Mouse (Mus musculus) 416B (cell line): ENCODE measurements around the gene Rps6ka1.
A peak's percentile ranks its signal among the peaks of the same experiment; 100 is the strongest.
"Not testable (repeated sequence)": the region's sequence is repeated elsewhere in the genome, so short reads cannot be mapped to it uniquely, and the experiment has no call there.

ENCODE experiments used
- DNase-seq: peaks from one replicate; pipeline ENCODE4 v3.0.0; 2011; ENCODE audit warnings: low read depth

Rps6ka1 gene

DNA sequence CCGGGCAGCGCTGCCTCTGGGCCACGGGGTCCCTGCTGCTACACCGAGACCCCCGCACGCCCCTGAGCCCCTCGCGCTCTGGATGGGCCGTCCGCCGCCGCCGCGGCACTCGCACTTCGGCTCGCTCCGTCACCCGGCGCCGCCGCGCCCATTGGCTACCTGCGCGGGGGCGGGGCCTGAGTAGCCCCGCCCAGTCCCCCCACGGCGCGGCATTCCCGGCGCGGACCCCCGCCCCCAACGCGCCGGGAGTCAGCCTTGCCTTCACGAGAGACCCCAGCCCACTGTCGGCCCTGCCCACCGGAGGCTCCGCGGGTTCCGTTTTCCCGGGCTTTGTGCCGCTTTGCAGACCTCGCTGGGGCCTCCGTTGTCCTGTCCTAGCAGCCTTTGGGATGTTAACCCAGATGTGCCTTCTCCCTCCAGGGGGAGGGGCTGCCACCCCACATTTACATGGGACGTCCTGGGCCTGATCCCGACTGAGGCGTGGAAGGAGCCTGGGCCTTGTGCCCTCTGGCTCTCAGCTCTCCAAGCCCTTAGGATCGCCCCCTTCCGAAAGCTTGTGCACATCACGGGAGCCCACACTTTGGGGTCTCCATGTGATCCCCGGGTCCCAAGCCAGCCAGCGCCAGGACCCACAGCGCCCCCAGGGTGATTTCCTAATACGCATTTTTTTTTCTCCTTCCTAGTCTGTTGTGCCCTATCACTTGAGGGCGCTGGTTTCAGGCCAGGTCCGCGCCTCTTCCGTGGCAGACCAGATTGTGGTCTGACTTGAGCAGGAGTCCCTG is at the start of gene Rps6ka1:
Gene Rps6ka1, minus strand, starts transcription at position 126 of the 782 bp plus-strand sequence.
- DNase-seq: peak; percentile 83

- DNase-seq: no peak
Observed at GRCm38 (mm10) chr4:133931785-133932184, 44.2 kb upstream of the Rps6ka1 start.

DNA sequence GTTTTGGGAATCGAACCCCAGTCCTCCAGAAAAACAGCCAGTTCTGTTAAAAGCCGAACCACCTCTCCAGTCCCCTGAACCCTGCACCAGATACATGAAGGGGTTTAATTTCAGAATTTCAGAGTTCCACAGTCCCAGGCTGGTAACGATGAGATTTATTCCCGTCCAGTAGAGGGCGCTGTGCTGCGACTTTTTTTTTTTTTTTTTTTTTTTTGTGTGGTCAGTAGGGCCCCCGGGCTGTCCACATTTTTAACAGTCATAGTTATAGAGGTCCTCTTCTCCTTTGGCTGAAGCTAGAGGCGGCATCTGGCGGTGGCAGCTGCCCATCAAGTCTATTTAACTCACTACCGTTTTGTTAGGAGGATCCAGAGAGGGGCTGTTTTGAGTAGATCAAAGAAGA is 43.8 kb upstream of the Rps6ka1 start:
- peak; percentile 81 for DNase-seq

- peak; percentile 79 for DNase-seq
Observed at GRCm38 (mm10) chr4:133929278-133929670, 41.7 kb upstream of the Rps6ka1 start.

GRCm38 (mm10) chr4:133928576-133929277 is 41.1 kb upstream of the Rps6ka1 start:
- DNase-seq: peak; percentile 96

DNA sequence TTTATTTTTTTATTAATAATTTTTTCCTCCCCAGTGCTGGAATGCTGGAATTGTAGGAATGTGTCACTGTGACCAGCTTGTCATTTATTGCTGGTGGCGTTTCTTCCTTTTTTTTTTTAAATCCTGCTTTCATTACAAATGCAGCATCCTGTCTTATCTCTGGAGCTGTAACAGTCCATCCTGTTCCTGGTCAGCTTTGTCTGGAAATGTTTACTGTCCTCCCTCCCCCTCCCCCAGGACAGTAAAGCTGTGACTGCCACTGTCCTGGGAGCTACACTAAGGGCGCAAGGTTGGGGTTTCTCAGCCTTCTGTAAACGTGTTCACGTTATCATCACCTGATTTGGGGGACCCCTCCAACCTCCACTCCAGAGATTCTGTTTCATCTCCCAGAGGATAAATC is 37.6 kb upstream of the Rps6ka1 start:
- no peak for DNase-seq

GRCm38 (mm10) chr4:133923743-133924142 is 36.1 kb upstream of the Rps6ka1 start:
- DNase-seq: no peak

DNA sequence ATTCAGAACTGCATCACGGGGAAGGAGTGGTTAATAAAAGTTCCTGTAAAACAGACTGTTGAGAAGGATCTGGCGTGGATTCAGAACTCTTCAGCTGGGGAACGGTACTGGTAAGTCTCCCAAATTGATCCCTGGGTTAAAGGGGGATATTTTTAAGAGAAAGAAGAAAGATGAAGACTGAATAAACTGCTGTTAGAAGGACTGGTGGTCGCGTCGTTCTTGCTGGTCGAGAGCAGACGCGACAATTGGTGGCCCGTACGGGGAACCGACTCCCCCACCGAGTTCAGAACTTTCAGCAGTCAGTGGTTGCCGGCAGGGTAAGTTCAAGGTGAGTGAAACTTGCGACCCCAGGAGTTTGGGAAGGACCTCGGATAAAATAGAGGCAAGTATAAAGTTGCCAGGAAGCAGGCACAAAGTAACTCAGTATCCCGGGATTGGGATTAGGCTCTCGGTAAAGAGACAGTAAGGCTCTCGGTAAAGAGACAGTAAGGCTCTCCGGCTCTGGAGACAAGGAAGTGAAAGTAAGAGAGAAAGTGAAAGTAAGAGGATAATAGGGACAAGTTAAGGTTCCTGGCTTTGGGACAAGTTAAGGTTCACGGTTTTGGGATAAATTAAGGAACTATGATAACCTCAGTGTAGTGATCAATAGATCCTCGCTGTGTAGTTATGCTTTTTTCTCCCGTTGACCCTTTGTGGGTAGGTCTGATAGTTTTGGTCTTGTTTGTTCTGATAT is 30.7 kb upstream of the Rps6ka1 start:
- not testable (repeated sequence) for DNase-seq

DNA sequence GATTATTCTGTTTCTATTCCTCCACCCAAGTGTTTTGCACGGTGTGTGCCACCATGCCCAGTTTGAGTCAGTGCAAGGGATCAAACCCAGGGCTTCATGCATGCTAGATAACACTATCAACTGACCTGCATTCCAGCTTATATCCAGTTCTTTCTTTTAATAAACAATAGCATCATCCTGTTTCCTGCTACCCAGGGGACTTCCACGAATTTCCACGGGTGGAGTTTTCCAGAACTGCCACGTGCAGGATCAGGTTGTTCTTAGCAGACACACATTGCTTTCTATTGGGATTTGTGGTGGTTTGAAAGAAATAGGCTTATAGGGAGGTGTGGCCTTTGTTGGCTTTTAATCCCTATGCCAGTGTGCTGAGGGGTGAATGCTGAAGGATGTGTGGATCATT is 24.4 kb upstream of the Rps6ka1 start:
- no peak for DNase-seq

- peak; percentile 96 for DNase-seq
Observed at GRCm38 (mm10) chr4:133910236-133911211, 22.9 kb upstream of the Rps6ka1 start.

DNA sequence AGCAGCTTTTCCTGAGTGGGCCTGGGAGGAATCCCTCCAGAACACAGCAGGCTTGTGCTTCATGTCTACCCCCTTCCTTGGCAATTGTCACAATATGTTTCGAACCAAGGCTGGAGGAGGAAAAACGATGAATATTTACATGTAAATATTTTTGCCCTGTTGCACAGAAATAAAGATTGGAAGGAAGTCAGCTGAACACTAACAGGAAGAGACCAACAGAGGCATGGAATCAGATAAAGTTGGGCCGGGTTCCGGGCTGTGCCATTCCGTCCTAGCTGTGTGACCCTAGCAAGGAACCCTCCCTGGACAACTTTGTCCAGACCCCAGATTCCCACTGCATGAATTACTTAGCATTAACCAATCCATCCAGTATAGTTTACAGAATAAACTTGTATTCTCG is 20.5 kb upstream of the Rps6ka1 start:
- DNase-seq: no peak

- DNase-seq: peak; percentile 71
Observed at GRCm38 (mm10) chr4:133907086-133907485, 19.5 kb upstream of the Rps6ka1 start.

- not testable (repeated sequence) for DNase-seq
Observed at GRCm38 (mm10) chr4:133906336-133906735, 18.7 kb upstream of the Rps6ka1 start.

DNA sequence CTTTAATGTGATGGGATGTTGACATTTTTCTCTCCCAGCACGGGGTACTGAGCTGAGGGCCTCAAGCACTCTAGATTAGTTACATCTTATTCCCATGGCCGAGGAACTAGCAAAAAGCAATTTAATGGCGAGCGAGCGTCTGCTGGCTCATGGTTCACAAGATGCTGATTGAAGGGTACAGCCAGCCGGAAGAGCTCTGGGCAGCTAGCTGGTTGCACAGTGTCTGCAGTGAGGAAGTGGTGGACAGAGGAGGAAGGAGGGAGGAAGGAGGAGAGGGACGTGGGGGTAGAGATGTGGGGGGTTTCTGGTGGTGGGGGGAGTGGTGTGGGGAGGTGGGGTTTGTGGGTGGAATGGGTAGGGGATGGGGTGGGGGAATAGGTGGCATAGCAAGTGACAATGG is 17.6 kb upstream of the Rps6ka1 start:
- DNase-seq: peak; percentile 74

DNA sequence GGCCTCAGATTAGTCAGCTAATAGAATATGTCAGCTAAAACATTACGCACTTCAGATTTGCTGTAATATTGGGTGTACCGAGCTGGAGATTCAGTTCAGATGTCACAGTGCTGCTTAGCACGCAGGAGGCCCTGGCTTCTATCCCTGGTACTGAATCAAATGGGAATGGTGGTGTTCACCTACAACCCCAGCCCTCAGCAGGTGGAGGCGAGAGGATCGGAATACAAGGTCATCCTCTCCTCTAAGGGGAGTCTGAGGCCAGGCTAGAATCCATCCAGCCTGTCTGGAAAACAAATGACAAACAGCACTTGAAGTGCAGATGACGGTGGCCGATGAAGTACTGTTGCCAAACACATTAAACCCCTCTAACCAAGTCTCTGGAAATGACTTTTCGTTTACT is 16.7 kb upstream of the Rps6ka1 start:
- DNase-seq: no peak

DNA sequence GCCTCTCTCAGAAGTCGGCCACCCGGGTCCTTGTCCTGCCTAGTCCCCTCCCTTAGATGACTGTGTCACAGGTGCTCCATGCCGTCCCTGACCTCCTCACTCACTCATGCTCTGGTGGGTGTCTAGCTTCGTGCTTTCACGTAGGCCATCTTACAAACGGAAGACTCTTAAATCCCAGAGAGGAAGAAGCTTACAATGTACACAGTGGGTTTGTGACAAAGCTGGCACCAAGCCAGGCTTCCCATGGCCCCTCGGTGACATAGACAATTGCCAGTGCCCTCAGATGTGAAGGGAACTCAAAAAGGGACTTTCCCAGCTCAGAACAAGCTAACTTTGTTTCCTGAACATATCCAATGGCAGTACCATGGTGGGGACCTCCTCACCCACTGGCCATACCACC is 15.8 kb upstream of the Rps6ka1 start:
- peak; percentile 47 for DNase-seq

DNA sequence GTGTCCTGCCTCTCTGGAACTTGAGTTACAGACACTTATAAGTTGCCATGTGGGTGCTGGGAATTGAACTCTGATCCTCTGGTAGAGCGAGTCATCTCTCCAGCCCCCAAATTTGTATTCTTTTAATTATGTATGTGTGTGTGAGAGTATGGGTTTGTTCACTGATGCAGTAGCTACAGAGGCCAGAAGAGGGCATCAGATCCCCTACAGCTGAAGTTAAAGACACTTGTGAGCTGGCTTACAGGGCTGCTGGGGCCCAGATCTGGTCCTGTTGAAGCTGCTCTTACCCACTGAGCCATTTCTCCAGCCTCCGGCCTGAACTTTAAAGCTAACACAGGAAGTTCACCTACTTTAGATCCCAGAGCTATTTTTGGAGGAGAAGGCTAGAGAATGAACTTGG is 14.9 kb upstream of the Rps6ka1 start:
- peak; percentile 68 for DNase-seq

- no peak for DNase-seq
Observed at GRCm38 (mm10) chr4:133900887-133901286, 13.3 kb upstream of the Rps6ka1 start.

GRCm38 (mm10) chr4:133900352-133900751 is 12.8 kb upstream of the Rps6ka1 start:
- DNase-seq: no peak

- peak; percentile 35 for DNase-seq
Observed at GRCm38 (mm10) chr4:133899241-133899800, 11.7 kb upstream of the Rps6ka1 start.

DNA sequence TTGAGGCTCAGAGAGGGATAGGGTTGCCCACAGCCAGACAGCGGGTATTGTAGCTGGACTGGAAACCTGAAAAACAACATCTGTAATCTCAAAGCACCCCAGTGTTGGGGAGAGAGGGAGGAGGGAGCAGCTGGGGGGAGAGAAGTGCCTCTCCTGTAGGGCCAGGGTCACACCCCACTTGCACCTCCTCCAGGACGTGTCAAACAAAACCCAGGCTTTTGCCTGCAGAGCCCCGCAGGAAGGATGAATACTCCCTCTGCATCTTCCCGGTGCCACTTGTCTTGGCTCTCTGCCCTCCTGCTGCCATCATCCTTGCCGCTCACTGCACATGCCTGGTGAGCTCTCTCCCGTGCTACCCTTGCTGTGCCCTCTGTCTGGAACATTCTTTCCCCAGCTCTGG is 10.6 kb upstream of the Rps6ka1 start:
- no peak for DNase-seq
